Mouse (Mus musculus) adrenal gland, postnatal 36 days (tissue): ENCODE data around the gene Sowahb. TPM values are rescaled to one million over a fixed set of nuclear protein-coding genes. Genes with fewer than 3 reads are reported as not detected.
"Not testable (repeated sequence)": the region's sequence is repeated elsewhere in the genome, so short reads cannot be mapped to it uniquely, and the experiment has no call there.

ENCODE experiments used
- DNase-seq, 2 experiments: peaks; one replicate each; pipeline ENCODE4 v3.0.0; 2021; ENCODE audit warnings: mixed read lengths in 1 of 2
- total RNA-seq, 2 experiments: library from RNA; stranded (reverse); gene quantifications; 2 replicates each; pipeline ENCODE4 v1.2.3; 2021

The Sowahb gene
- total RNA-seq, 2 experiments from 2014 or later, result not detected

GRCm38 (mm10) chr5:93042831-93043687 is 1.8 kb downstream of the Sowahb start:
- no peak for DNase-seq

- DNase-seq, result no peak
Measured at GRCm38 (mm10) chr5:93042031-93042430, 2.8 kb downstream of the Sowahb start.

- DNase-seq, result no peak
Measured at GRCm38 (mm10) chr5:93041276-93041675, 3.5 kb downstream of the Sowahb start.

GRCm38 (mm10) chr5:93040095-93040494 is 4.7 kb downstream of the Sowahb start:
- DNase-seq, result no peak

GRCm38 (mm10) chr5:93036254-93036653 is 8.6 kb downstream of the Sowahb start:
- no peak for DNase-seq

- no peak for DNase-seq
Measured at GRCm38 (mm10) chr5:93035285-93035684, 9.5 kb downstream of the Sowahb start.

- no peak for DNase-seq
Measured at GRCm38 (mm10) chr5:93033087-93033870, 11.5 kb downstream of the Sowahb start.

- no peak for DNase-seq
Measured at GRCm38 (mm10) chr5:93032621-93033020, 12.2 kb downstream of the Sowahb start.

GRCm38 (mm10) chr5:93030869-93031268 is 14.0 kb downstream of the Sowahb start:
- DNase-seq, result no peak

GRCm38 (mm10) chr5:93030411-93030810 is 14.4 kb downstream of the Sowahb start:
- no peak for DNase-seq

GRCm38 (mm10) chr5:93027120-93027675 is 17.6 kb downstream of the Sowahb start:
- no peak for DNase-seq

- DNase-seq, result no peak
Measured at GRCm38 (mm10) chr5:93026437-93027119, 18.2 kb downstream of the Sowahb start.

- peak; percentile 37 to 61 for DNase-seq
Measured at GRCm38 (mm10) chr5:93024754-93025280, 20.0 kb downstream of the Sowahb start.

- DNase-seq, result no peak
Measured at GRCm38 (mm10) chr5:93022126-93022797, 22.6 kb downstream of the Sowahb start.

GRCm38 (mm10) chr5:93020024-93020666 is 24.7 kb downstream of the Sowahb start:
- peak in 1 of 2 experiments; percentile 46 for DNase-seq

- DNase-seq, result not testable (repeated sequence)
Measured at GRCm38 (mm10) chr5:93019207-93019606, 25.6 kb downstream of the Sowahb start.

- DNase-seq, result no peak
Measured at GRCm38 (mm10) chr5:93017678-93018077, 27.1 kb downstream of the Sowahb start.

- no peak for DNase-seq
Measured at GRCm38 (mm10) chr5:93008256-93008655, 36.6 kb downstream of the Sowahb start.

GRCm38 (mm10) chr5:93005815-93006341 is 38.9 kb downstream of the Sowahb start:
- peak; percentile 65 to 74 for DNase-seq

GRCm38 (mm10) chr5:93005229-93005814 is 39.5 kb downstream of the Sowahb start:
- DNase-seq, result peak; percentile 66 to 72
